Mouse (Mus musculus) liver, embryonic 18 days (tissue): Measurements from ENCODE around the gene Olfr398. TPM values are rescaled to one million over a fixed set of nuclear protein-coding genes. Genes with fewer than 3 reads are reported as not detected.

ENCODE experiments used
- polyA plus RNA-seq: library from polyadenylated mRNA; depleted of rRNA; stranded (reverse); fragments of >200 nt; gene quantifications from 2 replicates; pipeline ENCODE4 v1.2.3, GENCODE M21; 2012; rRNA removed

The Olfr398 gene
- not detected in 2 replicates for polyA plus RNA-seq

DNA sequence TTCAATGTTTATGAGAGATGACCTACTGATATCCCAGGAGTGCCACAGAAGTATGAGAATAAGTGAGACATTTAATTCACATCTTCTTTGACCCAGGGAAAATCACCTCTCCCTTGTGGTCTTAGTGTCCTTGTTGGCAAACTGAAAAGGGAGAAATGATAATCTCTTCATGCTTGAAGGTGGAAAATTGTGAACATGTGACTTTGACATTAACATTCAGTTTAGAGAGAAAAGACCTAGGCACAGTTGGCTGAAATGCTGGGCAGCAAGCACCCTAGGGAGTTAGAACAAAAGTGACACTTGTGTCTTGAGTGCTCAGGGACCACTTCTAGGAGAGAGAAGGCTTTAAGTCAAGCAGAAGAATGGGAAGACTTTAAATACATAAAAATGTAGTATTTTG, at the start of gene Olfr398:
TSS of gene Olfr398 (minus strand) at position 101 of the 400 bp plus-strand sequence.

DNA sequence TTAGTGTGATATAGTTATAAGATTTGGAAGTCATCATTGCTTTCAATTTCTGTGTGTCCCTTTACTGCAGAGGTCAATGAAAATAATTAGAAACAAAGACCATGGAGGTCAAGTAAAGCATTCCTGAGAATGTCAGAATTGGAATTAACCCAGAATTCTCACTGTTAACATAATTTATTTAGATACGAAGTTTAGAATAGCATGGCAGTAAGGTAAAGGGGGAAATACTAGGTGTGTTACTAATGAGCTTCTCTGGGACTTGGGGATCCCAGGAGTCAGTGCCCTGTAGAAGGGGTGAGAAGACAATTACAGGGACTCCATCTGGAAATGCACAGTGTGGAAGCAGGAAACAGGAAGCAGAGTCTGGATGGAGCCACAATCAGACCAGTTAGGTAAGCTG, 29.7 kb downstream of the Olfr398 start, which contains the start of gene Olfr397:
TSS of gene Olfr397 (plus strand) at position 301 of the 400 bp plus-strand sequence.

DNA sequence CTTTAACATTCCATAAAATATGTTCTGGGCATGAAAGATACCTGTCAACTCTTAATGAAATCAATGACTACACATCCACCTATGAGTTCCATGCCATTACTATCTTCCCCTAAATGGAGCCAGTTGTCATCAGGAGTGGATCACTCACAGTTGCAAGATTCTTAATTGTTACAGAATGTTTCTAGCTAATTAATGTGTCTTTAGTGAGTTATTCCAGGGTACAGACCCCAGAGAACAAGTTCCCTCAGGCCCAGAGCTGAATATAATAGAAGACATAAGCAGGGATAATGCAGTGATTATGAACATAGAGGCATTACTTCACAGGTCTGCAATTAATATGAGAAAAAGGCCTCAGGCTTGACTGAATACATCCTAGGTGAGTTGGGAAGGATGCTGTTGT, 53.8 kb downstream of the Olfr398 start, which contains the start of gene Olfr23:
TSS of gene Olfr23 (plus strand) at position 301 of the 400 bp plus-strand sequence.

Other genes with a start within 250 kb of the Olfr398 start
- not detected in 2 replicates for gene Olfr389, start 209.7 kb downstream of the Olfr398 start, polyA plus RNA-seq
- gene Olfr390, start 207.4 kb downstream of the Olfr398 start, polyA plus RNA-seq, result not detected in 2 replicates
- not detected in 2 replicates for gene Olfr391-ps, start 187.4 kb downstream of the Olfr398 start, polyA plus RNA-seq
- not detected in 2 replicates for gene Olfr392, start 173.4 kb downstream of the Olfr398 start, polyA plus RNA-seq
- not detected in 2 replicates for gene Olfr393, start 139.0 kb downstream of the Olfr398 start, polyA plus RNA-seq
- not detected in 2 replicates for gene Olfr394, start 99.6 kb downstream of the Olfr398 start, polyA plus RNA-seq
- gene Olfr395, start 81.1 kb downstream of the Olfr398 start, polyA plus RNA-seq, result not detected in 2 replicates
- not detected in 2 replicates for gene Olfr23, start 53.7 kb downstream of the Olfr398 start, polyA plus RNA-seq
- gene Olfr397, start 29.6 kb downstream of the Olfr398 start, polyA plus RNA-seq, result not detected in 2 replicates
- gene Olfr139, start 66.1 kb upstream of the Olfr398 start, polyA plus RNA-seq, result not detected in 2 replicates
- gene Olfr399, start 66.2 kb upstream of the Olfr398 start, polyA plus RNA-seq, result not detected in 2 replicates
- not detected in 2 replicates for gene Zfp616, start 79.5 kb upstream of the Olfr398 start, polyA plus RNA-seq
- not detected in 2 replicates for gene Olfr401, start 123.3 kb upstream of the Olfr398 start, polyA plus RNA-seq
- not detected in 2 replicates for gene Olfr402, start 163.1 kb upstream of the Olfr398 start, polyA plus RNA-seq
- gene Olfr403, start 195.8 kb upstream of the Olfr398 start, polyA plus RNA-seq, result not detected in 2 replicates
- gene Olfr43, start 221.0 kb upstream of the Olfr398 start, polyA plus RNA-seq, result not detected in 2 replicates